Mouse (Mus musculus): ENCODE data around the gene Taf1a.

DNA sequence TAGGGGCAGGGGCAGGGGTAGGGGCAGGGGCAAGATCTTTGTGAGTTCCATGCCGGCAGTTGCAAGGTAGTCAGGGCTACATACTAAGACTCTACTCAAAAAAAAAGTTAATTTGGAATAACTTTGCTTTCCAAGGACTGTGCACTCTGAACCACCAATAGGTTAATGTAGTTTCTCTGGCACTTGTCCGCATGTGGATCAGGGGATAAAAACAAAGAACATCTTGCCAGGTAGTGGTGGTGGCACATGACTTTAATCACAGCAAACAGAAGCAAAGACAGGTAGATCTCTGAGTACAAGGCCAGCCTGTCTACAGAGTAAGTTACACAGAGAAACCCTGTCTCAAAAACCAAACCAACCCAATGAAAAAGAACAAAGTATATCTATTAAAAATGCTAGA lies 6.2 kb upstream of the Taf1a start:
- TF ChIP-seq GATA1 (IDR thresholded peaks at IDR 0.05; ENCODE audit: low read length), result no peak
- no peak for TF ChIP-seq TAL1 (IDR thresholded peaks at IDR 0.05; ENCODE audit: low read length)
